Mouse (Mus musculus): ENCODE data around the gene Cdc37l1. TPM values are rescaled to one million over a fixed set of nuclear protein-coding genes. Genes with fewer than 3 reads are reported as not detected.

Cdc37l1 gene
- polyA plus RNA-seq, 1 experiment = 70.6 TPM

GRCm38 (mm10) chr19:29074802-29075201, 84.7 kb downstream of the Cdc37l1 start:
- H3K4me1 ChIP-seq (ENCODE audit: control insufficient read depth, insufficient read depth, low read length) = no peaks in the 10 kb centered on the region
- H3K4me3 ChIP-seq (ENCODE audit: insufficient read depth, low read length) = no peak overlapping the region
- no peak overlapping the region for H3K27ac ChIP-seq (ENCODE audit: insufficient read depth, low read length)
- TF ChIP-seq CTCF (IDR thresholded peaks at IDR 0.05; ENCODE audit: borderline replicate concordance, insufficient read depth, low read length) (no peak), POLR2A (IDR thresholded peaks at IDR 0.05; ENCODE audit: low read depth, low read length) (no peak)

Other genes with a start within 250 kb of the Cdc37l1 start
- gene Slc1a1, start 155.3 kb upstream of the Cdc37l1 start, polyA plus RNA-seq (2011; ENCODE audit: insufficient read length, low read depth, missing spikeins) = 0.77 and 0.92 TPM in 2 replicates
- gene Plpp6, start 26.4 kb upstream of the Cdc37l1 start, polyA plus RNA-seq (2011; ENCODE audit: insufficient read length, low read depth, missing spikeins) = 7.6 and 7.9 TPM in 2 replicates
- 0.30 and 1.1 TPM in 2 replicates for gene 4430402I18Rik, start 22.6 kb upstream of the Cdc37l1 start, polyA plus RNA-seq (2011; ENCODE audit: insufficient read length, low read depth, missing spikeins)
- 56.1 and 62.0 TPM in 2 replicates for gene Ak3, start 57.6 kb downstream of the Cdc37l1 start, polyA plus RNA-seq (2011; ENCODE audit: insufficient read length, low read depth, missing spikeins)
- 17.0 and 17.2 TPM in 2 replicates for gene Rcl1, start 111.0 kb downstream of the Cdc37l1 start, polyA plus RNA-seq (2011; ENCODE audit: insufficient read length, low read depth, missing spikeins)

All from embryonic fibroblast, embryonic 13.5 days (primary cell).